In the genomic region with DNA sequence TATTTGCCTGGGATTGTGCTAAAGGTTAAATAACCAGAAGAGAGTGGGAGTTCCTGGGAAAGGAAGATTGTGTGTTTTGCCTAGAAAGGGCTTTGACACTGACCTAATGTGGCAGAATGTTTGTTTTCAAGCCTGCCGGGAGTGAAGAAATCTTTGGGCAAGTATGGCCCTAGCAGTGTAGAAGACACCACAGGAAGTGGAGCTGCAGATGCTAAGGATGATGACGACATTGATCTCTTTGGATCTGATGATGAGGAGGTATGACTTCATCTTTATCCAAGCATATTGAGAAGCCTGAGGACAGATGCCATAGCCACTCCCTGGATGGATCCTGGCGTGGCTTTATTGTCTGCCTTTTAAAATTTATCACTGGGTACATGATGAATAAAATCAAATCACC, we compare ENCODE assay signal across 8 mouse cellular contexts. TPM values are rescaled to one million over a fixed set of nuclear protein-coding genes. Genes with fewer than 3 reads are reported as not detected.
DNase-seq lines count a peak whose midpoint lies in the region; ATAC-seq and TF ChIP-seq lines count a peak whose summit lies in the region.
"Had no signal": no experiment of that assay in that cellular context is flagged by ENCODE, and none has a peak within 500 bp of the region (broad histone marks: within the 10 kb centered on the region; RNA-seq: fewer than 3 reads in every experiment).

No protein-coding gene starts in this region.

- peak; percentile 40 for DNase-seq in liver, adult 2 months (ENCODE audit: extremely low read depth, low read depth, low spot score)
- no peak for DNase-seq in liver
- DNase-seq in embryonic facial prominence, embryonic 14.5 days (ENCODE audit: low spot score): no peak
- no peak for DNase-seq in limb, embryonic 14.5 days (ENCODE audit: low spot score)
- no peak for DNase-seq in spleen, postnatal 10 days (ENCODE audit: low spot score in 2 of 2)
- DNase-seq in left cerebral cortex, adult 8-10 months (ENCODE audit: low spot score in 2 of 2): no peak

- no peak overlapping the region for H3K4me3 ChIP-seq in liver, adult 2 months (ENCODE audit: insufficient read depth, low read depth, low read length)
- peak overlapping the region; percentile 98 for H3K4me3 ChIP-seq in embryonic facial prominence, embryonic 14.5 days (ENCODE audit: low read depth, low read length)
- H3K4me3 ChIP-seq in limb, embryonic 14.5 days (replicated peaks; ENCODE audit: low read length): peak overlapping the region; percentile 62
- H3K4me3 ChIP-seq in stomach, embryonic 15.5 days (replicated peaks): peak overlapping the region; percentile 94

- no peak for TF ChIP-seq POLR2A in liver, adult 2 months (IDR thresholded peaks at IDR 0.05; ENCODE audit: extremely low read depth, insufficient read depth, low read length)
- TF ChIP-seq POLR2A in limb, embryonic 14.5 days (IDR thresholded peaks at IDR 0.05; ENCODE audit: borderline replicate concordance, extremely low read depth, insufficient read depth, insufficient read length): no peak

- no peak overlapping the region for H3K27ac ChIP-seq in liver, adult 2 months (replicated peaks; ENCODE audit: insufficient read depth, low read depth, low read length)
- no peak overlapping the region; the same call in 1 of the 2 replicates for H3K27ac ChIP-seq in embryonic facial prominence, embryonic 14.5 days (replicated peaks; ENCODE audit: low read depth, low read length)
- no peak overlapping the region for H3K27ac ChIP-seq in limb, embryonic 14.5 days (replicated peaks; ENCODE audit: low read depth, low read length)
- H3K27ac ChIP-seq in stomach, embryonic 15.5 days: no peak overlapping the region

- H3K27me3 ChIP-seq in liver, adult 2 months (ENCODE audit: control insufficient read depth, insufficient read depth, low read length): no peaks in the 10 kb centered on the region
- H3K27me3 ChIP-seq in embryonic facial prominence, embryonic 14.5 days (replicated peaks; ENCODE audit: control insufficient read depth, insufficient read depth, low read length): no peaks in the 10 kb centered on the region
- no peaks in the 10 kb centered on the region for H3K27me3 ChIP-seq in limb, embryonic 14.5 days (ENCODE audit: control insufficient read depth, insufficient read depth, low read length)
- H3K27me3 ChIP-seq in stomach, embryonic 15.5 days (replicated peaks): no peaks in the 10 kb centered on the region

- no peak for TF ChIP-seq CTCF in liver, adult 2 months (IDR thresholded peaks at IDR 0.05; ENCODE audit: low read depth, low read length)

- no peak overlapping the region for H3K9ac ChIP-seq in liver, adult 2 months (ENCODE audit: low read depth, low read length)
- H3K9ac ChIP-seq in embryonic facial prominence, embryonic 14.5 days (ENCODE audit: low read depth, low read length): peak overlapping the region; percentile 96
- peak overlapping the region; percentile 88; the same call in 1 of the 2 replicates for H3K9ac ChIP-seq in limb, embryonic 14.5 days (ENCODE audit: low read depth, low read length, severe bottlenecking)
- no peak overlapping the region for H3K9ac ChIP-seq in stomach, embryonic 15.5 days

- H3K4me1 ChIP-seq in liver, adult 2 months (ENCODE audit: control insufficient read depth, insufficient read depth, low read length): peaks cover 14% of the 10 kb centered on the region; the same call in 1 of the 2 replicates
- H3K4me1 ChIP-seq in embryonic facial prominence, embryonic 14.5 days (ENCODE audit: control insufficient read depth, insufficient read depth, low read length): peaks cover 15% of the 10 kb centered on the region; the same call in 1 of the 2 replicates
- peaks cover 19% of the 10 kb centered on the region for H3K4me1 ChIP-seq in limb, embryonic 14.5 days (ENCODE audit: control insufficient read depth, insufficient read depth, low read length)
- H3K4me1 ChIP-seq in stomach, embryonic 15.5 days: peaks cover 19% of the 10 kb centered on the region; the same call in 1 of the 2 replicates

- ATAC-seq in embryonic facial prominence, embryonic 14.5 days (ENCODE audit: low read depth): no peak
- no peak for ATAC-seq in limb, embryonic 14.5 days (ENCODE audit: low FRiP score, low read depth)
- ATAC-seq in stomach, embryonic 15.5 days (ENCODE audit: insufficient read depth, low FRiP score, low read depth): no peak

- no peaks in the 10 kb centered on the region for H3K9me3 ChIP-seq in embryonic facial prominence, embryonic 14.5 days (ENCODE audit: control insufficient read depth, low read length)
- H3K9me3 ChIP-seq in limb, embryonic 14.5 days (ENCODE audit: control insufficient read depth, low read length): no peaks in the 10 kb centered on the region
- H3K9me3 ChIP-seq in stomach, embryonic 15.5 days: no peaks in the 10 kb centered on the region

- H3K36me3 ChIP-seq in liver, adult 2 months (ENCODE audit: control insufficient read depth, insufficient read depth, low read length): peaks cover 14% of the 10 kb centered on the region
- H3K36me3 ChIP-seq in embryonic facial prominence, embryonic 14.5 days (ENCODE audit: control insufficient read depth, insufficient read depth, low read length): peaks cover 34% of the 10 kb centered on the region
- peaks cover 28% of the 10 kb centered on the region for H3K36me3 ChIP-seq in limb, embryonic 14.5 days (ENCODE audit: control insufficient read depth, insufficient read depth, low read length)
- peaks cover 17% of the 10 kb centered on the region for H3K36me3 ChIP-seq in stomach, embryonic 15.5 days

- H3K79me2 ChIP-seq in liver, adult 2 months (ENCODE audit: control insufficient read depth, insufficient read depth, low read length): peaks cover 22% of the 10 kb centered on the region; the same call in 1 of the 2 replicates

- H3K4me2 ChIP-seq in embryonic facial prominence, embryonic 14.5 days (ENCODE audit: low read depth, low read length): peak overlapping the region; percentile 90
- H3K4me2 ChIP-seq in limb, embryonic 14.5 days (replicated peaks; ENCODE audit: low read depth, low read length, severe bottlenecking): peak overlapping the region; percentile 71
- H3K4me2 ChIP-seq in stomach, embryonic 15.5 days: peak overlapping the region; percentile 60

- WGBS in liver, adult 2 months: 39% methylated on average over 3 of the region's 3 CpGs
- WGBS in embryonic facial prominence, embryonic 14.5 days: 67% methylated on average over 3 of the region's 3 CpGs
- 79% methylated on average over 3 of the region's 3 CpGs for WGBS in limb, embryonic 14.5 days
- WGBS in stomach, embryonic 15.5 days: 64% methylated on average over 3 of the region's 3 CpGs

RNA-seq across cellular contexts. Expression of a gene that starts 1.7 kb away (rescaled TPM):
- total RNA-seq in liver, adult 2 months (2014; rRNA removed): 141 and 182 TPM in 2 replicates
- polyA plus RNA-seq in liver, adult 2 months (2012; rRNA removed): 47.5 and 51.6 TPM in 2 replicates
- 122 and 131 TPM in 2 replicates for polyA plus RNA-seq in embryonic facial prominence, embryonic 14.5 days (2014; fragmentation: Nextera tagmentation; extraction: Ambion mirVana)
- polyA plus RNA-seq in limb, embryonic 14.5 days (2012; rRNA removed): 83.1 and 96.3 TPM in 2 replicates
- 115 and 117 TPM in 2 replicates for polyA plus RNA-seq in limb, embryonic 14.5 days (2014; fragmentation: Nextera tagmentation; extraction: Ambion mirVana)
- polyA plus RNA-seq in stomach, embryonic 15.5 days (2015; fragmentation: Nextera tagmentation; extraction: Ambion mirVana): 125 and 138 TPM in 2 replicates
- 100 to 1,000 TPM; 160 to 177 (median 163) TPM for total RNA-seq in left cerebral cortex, adult 8-10 months (2022)

RNA-seq across cellular contexts. Expression of a gene that starts 1.7 kb away (rescaled TPM):
- total RNA-seq in liver, adult 2 months (2014; rRNA removed): 222 and 232 TPM in 2 replicates
- 174 and 202 TPM in 2 replicates for polyA plus RNA-seq in liver, adult 2 months (2012; rRNA removed)
- 733 and 744 TPM in 2 replicates for polyA plus RNA-seq in embryonic facial prominence, embryonic 14.5 days (2014; fragmentation: Nextera tagmentation; extraction: Ambion mirVana)
- polyA plus RNA-seq in limb, embryonic 14.5 days (2012; rRNA removed): 708 and 1,108 TPM in 2 replicates
- polyA plus RNA-seq in limb, embryonic 14.5 days (2014; fragmentation: Nextera tagmentation; extraction: Ambion mirVana): 730 and 750 TPM in 2 replicates
- polyA plus RNA-seq in stomach, embryonic 15.5 days (2015; fragmentation: Nextera tagmentation; extraction: Ambion mirVana): 572 and 599 TPM in 2 replicates
- 100 to 1,000 TPM; 322 to 416 (median 378) TPM for total RNA-seq in left cerebral cortex, adult 8-10 months (2022)

RNA-seq across cellular contexts. Expression of a gene that starts 36.0 kb away (rescaled TPM):
- total RNA-seq in liver, adult 2 months (2014; rRNA removed): not detected in 2 replicates
- not detected in 2 replicates for polyA plus RNA-seq in liver, adult 2 months (2012; rRNA removed)
- 0.41 and 0.64 TPM in 2 replicates for polyA plus RNA-seq in embryonic facial prominence, embryonic 14.5 days (2014; fragmentation: Nextera tagmentation; extraction: Ambion mirVana)
- polyA plus RNA-seq in limb, embryonic 14.5 days (2012; rRNA removed): 0.29 and 0.33 TPM in 2 replicates
- 0.10 and 0.34 TPM in 2 replicates for polyA plus RNA-seq in limb, embryonic 14.5 days (2014; fragmentation: Nextera tagmentation; extraction: Ambion mirVana)
- 0.10 and 0.15 TPM in 2 replicates for polyA plus RNA-seq in stomach, embryonic 15.5 days (2015; fragmentation: Nextera tagmentation; extraction: Ambion mirVana)
- total RNA-seq in left cerebral cortex, adult 8-10 months (2022): under 1 TPM; 0.25 to 0.87 (median 0.72) TPM
- total RNA-seq: hematopoietic stem cell, adult 5-6 weeks had no signal

Comparison
In these comparisons a context has a peak if more than half of its experiments do, and no peak if none do; other contexts are left out.
1. H3K9ac ChIP-seq: peak in embryonic facial prominence, embryonic 14.5 days (single experiment) and limb, embryonic 14.5 days (single experiment); none in liver, adult 2 months (single experiment) and stomach, embryonic 15.5 days (single experiment).
2. Peak in every context shown above with its lines, with median percentiles within 50 percentile points of each other: H3K4me2 ChIP-seq.